Mouse (Mus musculus) cerebellum, adult 2 months (tissue): Measurements from ENCODE around the gene Kat7.

Source experiments
- CTCF ChIP-seq: fragments of 200-500 bp; IDR thresholded peaks from 2 replicates; pipeline ENCODE4 v1.5.1; 2011; ENCODE audit warnings: low read depth, mild to moderate bottlenecking, control low read depth, low read length, moderate library complexity, borderline replicate concordance; ENCODE audit not compliant: insufficient read depth
- POLR2A ChIP-seq: fragments of 200-500 bp; IDR thresholded peaks from 2 replicates; pipeline ENCODE4 v1.6.1; 2011; ENCODE audit warnings: low read length, control low read depth, borderline replicate concordance; ENCODE audit not compliant: insufficient read depth

GRCm38 (mm10) chr11:95354228-95354944 lies 44.3 kb upstream of the Kat7 start:
- TF ChIP-seq CTCF = no peak
- no peak for TF ChIP-seq POLR2A
